Mouse (Mus musculus): ENCODE measurements around the gene Fam243. TPM values are rescaled to one million over a fixed set of nuclear protein-coding genes. Genes with fewer than 3 reads are reported as not detected.

The Fam243 gene
- total RNA-seq (2018; cell fraction: chromatin; rRNA removed) = not detected
- total RNA-seq (2018; cell fraction: cytosol; rRNA removed) = not detected
- total RNA-seq (2018; cell fraction: nucleus; rRNA removed) = not detected
- not detected in 3 replicates for polyA plus RNA-seq (2018)

GRCm38 (mm10) chr16:92321341-92321740 is at the start of gene Fam243:
Fam243 (minus strand) TSS chr16:92321441.
- no peaks in the 10 kb centered on the region for H3K79me2 ChIP-seq (ENCODE audit: inconsistent target)
- H3K36me3 ChIP-seq (ENCODE audit: inconsistent target) = no peaks in the 10 kb centered on the region
- no peak within 1 kb of the TSS for H3K27ac ChIP-seq
- WGBS (ENCODE audit: missing documents) = 90% methylated on average over 8 of the region's 8 CpGs
- H3K4me3 ChIP-seq (ENCODE audit: inconsistent target) = no peak within 1 kb of the TSS

- Histone ChIP-seq H3K4me3 (ENCODE audit: inconsistent target) (no peak overlapping the region), H3K27ac (no peak overlapping the region), H3K79me2 (ENCODE audit: inconsistent target) (no peaks in the 10 kb centered on the region), H3K36me3 (ENCODE audit: inconsistent target) (no peaks in the 10 kb centered on the region)
- 100% methylated on average over 1 of the region's 2 CpGs for WGBS (ENCODE audit: missing documents)
Measured at GRCm38 (mm10) chr16:92369260-92369659, 48.0 kb upstream of the Fam243 start.

GRCm38 (mm10) chr16:92365477-92365876 is 44.2 kb upstream of the Fam243 start:
- Histone ChIP-seq H3K36me3 (ENCODE audit: inconsistent target) (no peaks in the 10 kb centered on the region), H3K27ac (no peak overlapping the region), H3K79me2 (ENCODE audit: inconsistent target) (no peaks in the 10 kb centered on the region), H3K4me3 (ENCODE audit: inconsistent target) (no peak overlapping the region)
- WGBS (ENCODE audit: missing documents) = 93% methylated on average over 6 of the region's 7 CpGs

GRCm38 (mm10) chr16:92360711-92361110 is 39.5 kb upstream of the Fam243 start:
- WGBS (ENCODE audit: missing documents) = 88% methylated on average over 7 of the region's 7 CpGs
- no peak overlapping the region for H3K27ac ChIP-seq
- H3K4me3 ChIP-seq (ENCODE audit: inconsistent target) = no peak overlapping the region
- no peaks in the 10 kb centered on the region for H3K36me3 ChIP-seq (ENCODE audit: inconsistent target)
- H3K79me2 ChIP-seq (ENCODE audit: inconsistent target) = no peaks in the 10 kb centered on the region

GRCm38 (mm10) chr16:92359229-92359628 is 38.0 kb upstream of the Fam243 start, which contains the start of gene Kcne1:
Kcne1 (minus strand) TSS chr16:92359468.
- Histone ChIP-seq H3K4me3 (ENCODE audit: inconsistent target) (no peak within 1 kb of the TSS), H3K79me2 (ENCODE audit: inconsistent target) (no peaks in the 10 kb centered on the region), H3K36me3 (ENCODE audit: inconsistent target) (no peaks in the 10 kb centered on the region), H3K27ac (no peak within 1 kb of the TSS)
- whole genome bisulfite sequencing (ENCODE audit: missing documents) = 78% methylated on average over 9 of the region's 9 CpGs

- WGBS (ENCODE audit: missing documents) = 50% methylated on average over 9 of the region's 9 CpGs
- no peak overlapping the region for H3K27ac ChIP-seq
Measured at GRCm38 (mm10) chr16:92358734-92359133, 37.5 kb upstream of the Fam243 start.

GRCm38 (mm10) chr16:92357566-92357965 is 36.3 kb upstream of the Fam243 start:
- Histone ChIP-seq H3K79me2 (ENCODE audit: inconsistent target) (no peaks in the 10 kb centered on the region), H3K4me3 (ENCODE audit: inconsistent target) (no peak overlapping the region), H3K27ac (no peak overlapping the region), H3K36me3 (ENCODE audit: inconsistent target) (no peaks in the 10 kb centered on the region)
- 88% methylated on average over 10 of the region's 10 CpGs for WGBS (ENCODE audit: missing documents)

More at GRCm38 (mm10) chr16:92358734-92359133, 37.5 kb upstream of the Fam243 start:
- Histone ChIP-seq H3K36me3 (ENCODE audit: inconsistent target) (no peaks in the 10 kb centered on the region), H3K4me3 (ENCODE audit: inconsistent target) (no peak overlapping the region), H3K79me2 (ENCODE audit: inconsistent target) (no peaks in the 10 kb centered on the region)

- no peaks in the 10 kb centered on the region for H3K79me2 ChIP-seq (ENCODE audit: inconsistent target)
- no peaks in the 10 kb centered on the region for H3K36me3 ChIP-seq (ENCODE audit: inconsistent target)
- H3K27ac ChIP-seq = no peak overlapping the region
- H3K4me3 ChIP-seq (ENCODE audit: inconsistent target) = no peak overlapping the region
- 91% methylated on average over 9 of the region's 9 CpGs for WGBS (ENCODE audit: missing documents)
Measured at GRCm38 (mm10) chr16:92357023-92357422, 35.8 kb upstream of the Fam243 start.

- 90% methylated on average over 11 of the region's 11 CpGs for WGBS (ENCODE audit: missing documents)
- H3K27ac ChIP-seq = no peak overlapping the region
- H3K36me3 ChIP-seq (ENCODE audit: inconsistent target) = no peaks in the 10 kb centered on the region
- H3K79me2 ChIP-seq (ENCODE audit: inconsistent target) = no peaks in the 10 kb centered on the region
- no peak overlapping the region for H3K4me3 ChIP-seq (ENCODE audit: inconsistent target)
Measured at GRCm38 (mm10) chr16:92355982-92356381, 34.7 kb upstream of the Fam243 start.

- 37% methylated on average over 5 of the region's 5 CpGs for WGBS (ENCODE audit: missing documents)
- no peaks in the 10 kb centered on the region for H3K79me2 ChIP-seq (ENCODE audit: inconsistent target)
- H3K36me3 ChIP-seq (ENCODE audit: inconsistent target) = no peaks in the 10 kb centered on the region
- no peak overlapping the region for H3K4me3 ChIP-seq (ENCODE audit: inconsistent target)
- H3K27ac ChIP-seq = no peak overlapping the region
Measured at GRCm38 (mm10) chr16:92355366-92355765, 34.1 kb upstream of the Fam243 start.

GRCm38 (mm10) chr16:92353897-92354296 is 32.7 kb upstream of the Fam243 start:
- Histone ChIP-seq H3K4me3 (ENCODE audit: inconsistent target) (no peak overlapping the region), H3K36me3 (ENCODE audit: inconsistent target) (no peaks in the 10 kb centered on the region), H3K79me2 (ENCODE audit: inconsistent target) (no peaks in the 10 kb centered on the region), H3K27ac (no peak overlapping the region)
- 70% methylated on average over 2 of the region's 2 CpGs for WGBS (ENCODE audit: missing documents)

- H3K36me3 ChIP-seq (ENCODE audit: inconsistent target) = no peaks in the 10 kb centered on the region
- H3K4me3 ChIP-seq (ENCODE audit: inconsistent target) = no peak overlapping the region
- H3K27ac ChIP-seq = no peak overlapping the region
- no peaks in the 10 kb centered on the region for H3K79me2 ChIP-seq (ENCODE audit: inconsistent target)
- whole genome bisulfite sequencing (ENCODE audit: missing documents) = 92% methylated on average over 12 of the region's 12 CpGs
Measured at GRCm38 (mm10) chr16:92353295-92353694, 32.1 kb upstream of the Fam243 start.

- Histone ChIP-seq H3K79me2 (ENCODE audit: inconsistent target) (no peaks in the 10 kb centered on the region), H3K4me3 (ENCODE audit: inconsistent target) (no peak overlapping the region), H3K27ac (no peak overlapping the region), H3K36me3 (ENCODE audit: inconsistent target) (no peaks in the 10 kb centered on the region)
- 88% methylated on average over 12 of the region's 12 CpGs for WGBS (ENCODE audit: missing documents)
Measured at GRCm38 (mm10) chr16:92348941-92349340, 27.7 kb upstream of the Fam243 start.

GRCm38 (mm10) chr16:92346297-92346916 is 25.2 kb upstream of the Fam243 start:
- Histone ChIP-seq H3K36me3 (ENCODE audit: inconsistent target) (no peaks in the 10 kb centered on the region), H3K4me3 (ENCODE audit: inconsistent target) (no peak overlapping the region), H3K27ac (no peak overlapping the region), H3K79me2 (ENCODE audit: inconsistent target) (no peaks in the 10 kb centered on the region)
- 87% methylated on average over 13 of the region's 13 CpGs for WGBS (ENCODE audit: missing documents)

- H3K36me3 ChIP-seq (ENCODE audit: inconsistent target) = no peaks in the 10 kb centered on the region
- H3K4me3 ChIP-seq (ENCODE audit: inconsistent target) = no peak overlapping the region
- H3K79me2 ChIP-seq (ENCODE audit: inconsistent target) = no peaks in the 10 kb centered on the region
- no peak overlapping the region for H3K27ac ChIP-seq
- 74% methylated on average over 11 of the region's 11 CpGs for WGBS (ENCODE audit: missing documents)
Measured at GRCm38 (mm10) chr16:92345177-92345576, 23.9 kb upstream of the Fam243 start.
